In the genomic region with DNA sequence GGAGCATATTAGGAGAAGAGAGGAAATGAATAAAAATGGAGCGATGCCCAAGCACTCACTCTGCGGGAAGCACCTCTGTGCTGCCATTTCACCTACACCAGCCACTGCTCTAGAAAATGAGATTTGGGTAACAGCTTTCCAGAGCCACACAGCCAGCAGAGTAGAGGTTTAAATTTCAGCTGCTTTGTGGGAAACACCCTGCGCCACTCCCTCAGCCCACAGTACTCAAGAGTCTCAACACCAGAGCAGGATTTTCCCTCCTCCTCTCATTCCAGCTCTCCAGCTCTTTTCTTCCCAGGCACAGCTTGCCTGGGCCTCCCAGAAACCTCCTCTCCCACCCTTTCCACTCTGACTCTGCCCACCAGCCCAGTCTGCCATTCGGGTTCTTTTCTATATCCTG, we compare ENCODE assay signal across 28 mouse cellular contexts. TPM values are rescaled to one million over a fixed set of nuclear protein-coding genes. Genes with fewer than 3 reads are reported as not detected.
DNase-seq lines count a peak whose midpoint lies in the region; ATAC-seq lines count a peak whose summit lies in the region.
"Had no signal": no experiment of that assay in that cellular context is flagged by ENCODE, and none has a peak within 500 bp of the region (broad histone marks: within the 10 kb centered on the region; RNA-seq: fewer than 3 reads in every experiment).

No protein-coding gene starts in this region.

- H3K27me3 ChIP-seq in embryonic facial prominence, embryonic 14.5 days (replicated peaks; ENCODE audit: control insufficient read depth, insufficient read depth, low read length), result no peaks in the 10 kb centered on the region
- no peaks in the 10 kb centered on the region for H3K27me3 ChIP-seq in embryonic facial prominence, embryonic 10.5 days (replicated peaks; ENCODE audit: low read depth, poor library complexity, severe bottlenecking)
- no peaks in the 10 kb centered on the region for H3K27me3 ChIP-seq in heart, embryonic 14.5 days (ENCODE audit: control insufficient read depth, insufficient read depth, low read length)
- H3K27me3 ChIP-seq: embryonic facial prominence, embryonic 15.5 days; heart, embryonic 12.5 days; hindbrain, embryonic 12.5 days; hindbrain, embryonic 15.5 days had no signal

- ATAC-seq in embryonic facial prominence, embryonic 14.5 days (ENCODE audit: low read depth), result no peak
- peak; percentile 13; the same call in 1 of the 2 replicates for ATAC-seq in heart, embryonic 14.5 days (ENCODE audit: insufficient number of reproducible peaks, insufficient read depth, low FRiP score, low read depth)
- ATAC-seq: forebrain, embryonic 14.5 days; forebrain, postnatal 0 days; Patski had no signal

- no peak overlapping the region for H3K27ac ChIP-seq in embryonic facial prominence, embryonic 14.5 days (replicated peaks; ENCODE audit: low read depth, low read length)
- H3K27ac ChIP-seq in embryonic facial prominence, embryonic 10.5 days (replicated peaks), result no peak overlapping the region
- no peak overlapping the region for H3K27ac ChIP-seq in heart, embryonic 14.5 days (replicated peaks in 1 of 2; ENCODE audit: control insufficient read depth in 1 of 2, insufficient read depth in 1 of 2, low read depth in 2 of 2, low read length in 2 of 2)
- H3K27ac ChIP-seq: embryonic facial prominence, embryonic 15.5 days; hindbrain, embryonic 12.5 days; hindbrain, embryonic 15.5 days had no signal

- no peak overlapping the region for H3K9ac ChIP-seq in embryonic facial prominence, embryonic 14.5 days (ENCODE audit: low read depth, low read length)
- H3K9ac ChIP-seq in heart, embryonic 14.5 days (ENCODE audit: low read length), result no peak overlapping the region
- H3K9ac ChIP-seq: embryonic facial prominence, embryonic 15.5 days; forebrain, postnatal 0 days; heart, embryonic 12.5 days; hindbrain, embryonic 12.5 days; hindbrain, embryonic 15.5 days had no signal

- no peaks in the 10 kb centered on the region for H3K36me3 ChIP-seq in embryonic facial prominence, embryonic 14.5 days (ENCODE audit: control insufficient read depth, insufficient read depth, low read length)
- H3K36me3 ChIP-seq in embryonic facial prominence, embryonic 10.5 days (replicated peaks), result no peaks in the 10 kb centered on the region
- H3K36me3 ChIP-seq in heart, embryonic 14.5 days (ENCODE audit: control insufficient read depth, insufficient read depth, low read length), result no peaks in the 10 kb centered on the region
- H3K36me3 ChIP-seq: embryonic facial prominence, embryonic 15.5 days; heart, embryonic 12.5 days; hindbrain, embryonic 12.5 days had no signal

- no peak overlapping the region for H3K4me2 ChIP-seq in embryonic facial prominence, embryonic 14.5 days (ENCODE audit: low read depth, low read length)
- no peak overlapping the region for H3K4me2 ChIP-seq in heart, embryonic 14.5 days (ENCODE audit: low read length)
- H3K4me2 ChIP-seq: embryonic facial prominence, embryonic 15.5 days; heart, embryonic 12.5 days; hindbrain, embryonic 12.5 days; hindbrain, embryonic 15.5 days had no signal

- DNase-seq in embryonic facial prominence, embryonic 14.5 days (ENCODE audit: low spot score), result peak; percentile 30
- DNase-seq in embryonic facial prominence, embryonic 10.5 days (ENCODE audit: low spot score), result no peak
- DNase-seq in heart, adult 8-10 months (ENCODE audit: low spot score), result no peak
- DNase-seq in right cerebral cortex, adult 18-20 months, result peak; percentile 32
- no peak for DNase-seq in right cerebral cortex, postnatal 14 days
- peak; percentile 72 for DNase-seq in brain, adult 2 months (ENCODE audit: low read depth, low spot score)
- DNase-seq in Muller cell, postnatal 12 days (ENCODE audit: inconsistent ontology term), result no peak
- DNase-seq: adrenal gland, postnatal 10 days; adrenal gland, postnatal 36 days; cerebellum, adult 11 months; cerebellum, adult 2 months; cerebellum, adult 9-11 months; cerebellum, postnatal 25 days; forebrain, postnatal 0 days; gastrocnemius, postnatal 10 days; gastrocnemius, postnatal 36 days; heart, postnatal 14 days had no signal

- 82% methylated on average over 4 of the region's 4 CpGs for WGBS in embryonic facial prominence, embryonic 14.5 days
- 91% methylated on average over 4 of the region's 4 CpGs for WGBS in embryonic facial prominence, embryonic 10.5 days
- WGBS in heart, embryonic 14.5 days, result 78% methylated on average over 4 of the region's 4 CpGs

- H3K4me3 ChIP-seq in embryonic facial prominence, embryonic 14.5 days (ENCODE audit: low read depth, low read length), result no peak overlapping the region
- no peak overlapping the region for H3K4me3 ChIP-seq in embryonic facial prominence, embryonic 10.5 days
- H3K4me3 ChIP-seq in heart, embryonic 14.5 days (ENCODE audit: control insufficient read depth in 1 of 2, insufficient read depth in 1 of 2, low read depth in 1 of 2, low read length in 2 of 2), result no peak overlapping the region
- H3K4me3 ChIP-seq: embryonic facial prominence, embryonic 15.5 days; heart, embryonic 12.5 days; hindbrain, embryonic 12.5 days; hindbrain, embryonic 15.5 days had no signal

- H3K4me1 ChIP-seq in embryonic facial prominence, embryonic 14.5 days (ENCODE audit: control insufficient read depth, insufficient read depth, low read length), result 0 out of 2 replicates have a peak, but pooled peaks cover 5% of the 10 kb centered on the region
- no peaks in the 10 kb centered on the region for H3K4me1 ChIP-seq in embryonic facial prominence, embryonic 10.5 days
- H3K4me1 ChIP-seq in heart, embryonic 14.5 days (ENCODE audit: control insufficient read depth in 2 of 2, insufficient read depth in 2 of 2, low read length in 2 of 2), result no peaks in the 10 kb centered on the region
- H3K4me1 ChIP-seq: embryonic facial prominence, embryonic 15.5 days; heart, embryonic 12.5 days; hindbrain, embryonic 12.5 days; hindbrain, embryonic 15.5 days had no signal

- 0 out of 2 replicates have a peak, but pooled peaks cover 3% of the 10 kb centered on the region for H3K9me3 ChIP-seq in embryonic facial prominence, embryonic 14.5 days (ENCODE audit: control insufficient read depth, low read length)
- H3K9me3 ChIP-seq in embryonic facial prominence, embryonic 10.5 days, result no peaks in the 10 kb centered on the region
- no peaks in the 10 kb centered on the region for H3K9me3 ChIP-seq in heart, embryonic 14.5 days (ENCODE audit: control insufficient read depth, low read length)
- H3K9me3 ChIP-seq: embryonic facial prominence, embryonic 15.5 days; heart, embryonic 12.5 days; hindbrain, embryonic 12.5 days; hindbrain, embryonic 15.5 days had no signal

RNA-seq across cellular contexts. Expression of gene Tctex1d1, which starts 37.7 kb away (rescaled TPM):
- 0.94 and 1.2 TPM in 2 replicates for polyA plus RNA-seq in embryonic facial prominence, embryonic 14.5 days (2014; fragmentation: Nextera tagmentation; extraction: Ambion mirVana)
- 0.91 and 0.97 TPM in 2 replicates for polyA plus RNA-seq in embryonic facial prominence, embryonic 10.5 days (2016; fragmentation: Nextera tagmentation; extraction: Ambion mirVana)
- not detected in 2 replicates for polyA plus RNA-seq in heart, embryonic 14.5 days (2014; fragmentation: Nextera tagmentation; extraction: Ambion mirVana)
- not detected for total RNA-seq in heart, adult 8-10 months (2022)
- total RNA-seq: adrenal gland, adult 18-20 months; adrenal gland, postnatal 10 days; adrenal gland, postnatal 36 days; ES-E14; gastrocnemius, adult 18-20 months; gastrocnemius, postnatal 10 days; hematopoietic stem cell, adult 5-6 weeks had no signal
- polyA plus RNA-seq: heart, embryonic 12.5 days; Patski had no signal

Comparison
In these comparisons a context has a peak if more than half of its experiments do, and no peak if none do; other contexts are left out.
1. DNase-seq: peak in embryonic facial prominence, embryonic 14.5 days (single experiment), right cerebral cortex, adult 18-20 months (single experiment) and brain, adult 2 months (single experiment); none in embryonic facial prominence, embryonic 10.5 days (single experiment), heart, adult 8-10 months (single experiment), right cerebral cortex, postnatal 14 days (single experiment) and Muller cell, postnatal 12 days (single experiment).